Mouse (Mus musculus) Patski (cell line): ENCODE data around the gene Ptprm. TPM values are rescaled to one million over a fixed set of nuclear protein-coding genes. Genes with fewer than 3 reads are reported as not detected.
"Not testable (repeated sequence)": the region's sequence is repeated elsewhere in the genome, so short reads cannot be mapped to it uniquely, and the experiment has no call there.

Experiments used
- ATAC-seq: fragments of 100-300 bp; one replicate; pipeline ENCODE4 v1.8.0; 2021
- CTCF ChIA-PET: fragments of 350-600 bp; sonication (Branson Sonifier 250); formaldehyde crosslinking; loops from one replicate; lab custom pipeline; 2022; ENCODE audit warnings: inconsistent platforms; lab: Charles Lee
- POLR2A ChIA-PET: fragments of 350-600 bp; sonication (Branson Sonifier 250); formaldehyde crosslinking; loops from one replicate; lab custom pipeline; 2022; ENCODE audit warnings: antibody characterized with exemption, inconsistent platforms; lab: Charles Lee
- DNase-seq: peaks from one replicate; pipeline ENCODE4 v3.0.0-alpha.2; 2011; ENCODE audit warnings: low read depth, low spot score
- H3K27me3 ChIP-seq: fragments of 371-371 bp; one replicate; pipeline ENCODE4 v1.5.1; 2021
- CTCF ChIP-seq: fragments of 100-300 bp; IDR thresholded peaks from one replicate; pipeline ENCODE4 v1.5.1; 2021
- in situ Hi-C: fragments of 300-500 bp; cut with MboI; formaldehyde crosslinking; loops from 3 replicates; pipeline ENCODE4 v1.11.1; 2018; ENCODE audit warnings: low pct_unique_long_range_greater_than_20kb, mixed read lengths
- polyA plus RNA-seq: library from polyadenylated mRNA; unstranded; gene quantifications from one replicate; pipeline ENCODE4 v1.2.3, GENCODE M21; 2021

Ptprm gene
- polyA plus RNA-seq, 1 experiment from 2014 or later: 43.7 TPM

- POLR2A ChIA-PET: no interaction called here
- in situ Hi-C loops: no loop called here
These were observed 475.1 kb downstream of the Ptprm start for GRCm38 (mm10) chr17:66879151-66879550.

GRCm38 (mm10) chr17:66877582-66877981, 476.7 kb downstream of the Ptprm start:
- no peak for DNase-seq
- CTCF ChIA-PET: interaction anchor here (0.9 to 1.3 kb wide), 2 partner anchors 8 to 12 kb away, joined by 3 read pairs; no protein-coding TSS in a partner anchor

More at GRCm38 (mm10) chr17:66879151-66879550, 475.1 kb downstream of the Ptprm start:
- H3K27me3 ChIP-seq: no peaks in the 10 kb centered on the region
- TF ChIP-seq CTCF: no peak
- CTCF ChIA-PET: interaction anchor here (1.6 kb wide), 1 partner anchor 13 kb away, joined by 4 read pairs; no protein-coding TSS in a partner anchor
- no peak for ATAC-seq
- no peak for DNase-seq

GRCm38 (mm10) chr17:66874810-66875209, 479.4 kb downstream of the Ptprm start:
- no peak for TF ChIP-seq CTCF
- ATAC-seq (no peak), DNase-seq (no peak)
- in situ Hi-C loops: no loop called here
- no peaks in the 10 kb centered on the region for H3K27me3 ChIP-seq
- POLR2A ChIA-PET: no interaction called here
- CTCF ChIA-PET: no interaction called here

More at GRCm38 (mm10) chr17:66877582-66877981, 476.7 kb downstream of the Ptprm start:
- POLR2A ChIA-PET: no interaction called here
- in situ Hi-C loops: no loop called here
- no peak for TF ChIP-seq CTCF
- no peaks in the 10 kb centered on the region for H3K27me3 ChIP-seq
- ATAC-seq: no peak

DNA sequence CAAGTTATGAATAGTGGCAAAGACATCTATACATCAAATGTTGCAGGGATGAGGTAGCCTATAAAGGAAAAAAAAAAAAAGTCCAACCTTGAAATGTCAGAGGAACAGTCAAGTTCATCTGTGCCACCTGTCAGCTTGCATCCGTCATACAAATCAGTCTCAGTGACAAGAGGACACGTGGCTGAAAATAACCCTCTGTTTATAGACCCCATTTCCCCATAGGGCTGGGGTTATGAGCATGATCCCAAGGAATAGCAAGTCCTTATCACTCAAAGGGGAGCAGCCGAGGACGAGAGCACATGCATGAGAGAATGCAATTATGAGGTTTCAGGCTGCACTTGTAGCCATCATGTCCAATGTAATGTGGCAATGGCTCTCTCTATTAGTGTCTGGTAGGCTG, 482.9 kb downstream of the Ptprm start:
- CTCF ChIA-PET: no interaction called here
- DNase-seq (no peak), ATAC-seq (no peak)
- POLR2A ChIA-PET: no interaction called here
- in situ Hi-C loops: no loop called here
- no peak for TF ChIP-seq CTCF
- H3K27me3 ChIP-seq: no peaks in the 10 kb centered on the region

- in situ Hi-C loops: no loop called here
- H3K27me3 ChIP-seq: no peaks in the 10 kb centered on the region
- CTCF ChIA-PET: interaction anchor here (0.7 to 1.2 kb wide), 2 partner anchors 8 to 11 kb away, joined by 3 read pairs; no protein-coding TSS in a partner anchor
- DNase-seq: no peak
- POLR2A ChIA-PET: no interaction called here
- no peak for TF ChIP-seq CTCF
- ATAC-seq: no peak
These were observed 484.7 kb downstream of the Ptprm start for GRCm38 (mm10) chr17:66869581-66870002.

GRCm38 (mm10) chr17:66864441-66864840, 489.8 kb downstream of the Ptprm start:
- POLR2A ChIA-PET: no interaction called here
- H3K27me3 ChIP-seq: no peaks in the 10 kb centered on the region
- CTCF ChIA-PET: interaction anchor here (1.3 kb wide), 1 partner anchor 35 kb away, joined by 3 read pairs; no protein-coding TSS in a partner anchor
- in situ Hi-C loops: no loop called here
- no peak for TF ChIP-seq CTCF
- no peak for DNase-seq
- no peak for ATAC-seq

DNA sequence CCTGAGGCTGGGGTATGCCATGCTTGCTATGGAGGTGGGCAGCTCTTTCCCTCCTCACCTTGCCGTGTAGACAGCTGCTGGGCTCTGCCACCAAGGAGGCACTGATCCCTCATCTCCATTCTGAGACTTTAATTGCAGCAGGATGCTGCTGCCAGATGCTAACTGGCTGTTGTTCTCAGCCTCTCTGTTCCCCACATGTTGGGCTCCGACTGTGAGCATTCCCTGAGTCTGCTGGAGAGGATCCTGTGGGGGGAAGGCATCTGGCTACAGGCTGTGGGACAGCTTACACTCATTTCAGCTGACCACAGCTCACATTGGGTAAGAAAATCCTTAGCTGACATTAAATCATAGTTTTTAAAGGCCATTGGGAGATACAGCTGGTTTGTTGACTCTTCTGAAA, 492.7 kb downstream of the Ptprm start:
- in situ Hi-C loops: no loop called here
- POLR2A ChIA-PET: no interaction called here
- CTCF ChIA-PET: no interaction called here
- TF ChIP-seq CTCF: no peak
- DNase-seq (no peak), ATAC-seq (no peak)
- no peaks in the 10 kb centered on the region for H3K27me3 ChIP-seq

DNA sequence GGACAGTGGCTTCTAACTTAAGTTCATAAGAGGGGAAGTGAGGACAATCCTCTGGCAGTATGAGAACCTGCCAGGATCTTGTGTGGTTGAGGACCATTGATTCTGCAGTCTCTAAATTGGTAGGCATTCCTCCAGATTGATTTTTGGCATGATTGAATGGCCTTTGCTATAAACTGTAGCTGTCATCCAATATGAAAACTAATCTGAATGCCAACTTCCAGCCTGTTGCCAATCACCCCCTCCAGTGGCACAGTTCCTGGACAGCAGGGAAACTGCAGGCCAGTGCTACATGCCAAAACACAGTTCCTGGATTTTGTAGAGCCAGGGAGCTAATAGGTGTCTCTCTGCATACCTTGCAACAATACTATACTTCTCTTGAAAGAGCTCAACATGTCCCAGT, 495.5 kb downstream of the Ptprm start:
- no peak for DNase-seq
- in situ Hi-C loops: no loop called here
- CTCF ChIA-PET: no interaction called here
- ATAC-seq: no peak
- POLR2A ChIA-PET: no interaction called here
- TF ChIP-seq CTCF: no peak
- no peaks in the 10 kb centered on the region for H3K27me3 ChIP-seq

- in situ Hi-C loops: no loop called here
- CTCF ChIA-PET: no interaction called here
- ATAC-seq (no peak), DNase-seq (no peak)
- no peaks in the 10 kb centered on the region for H3K27me3 ChIP-seq
- TF ChIP-seq CTCF: no peak
- POLR2A ChIA-PET: no interaction called here
These were observed 501.8 kb downstream of the Ptprm start for GRCm38 (mm10) chr17:66852496-66852895.

- ATAC-seq, CTCF ChIA-PET, in situ Hi-C loops, POLR2A ChIA-PET, DNase-seq, H3K27me3 ChIP-seq: not testable (repeated sequence)
These were observed 507.2 kb downstream of the Ptprm start for GRCm38 (mm10) chr17:66847011-66847410.

DNA sequence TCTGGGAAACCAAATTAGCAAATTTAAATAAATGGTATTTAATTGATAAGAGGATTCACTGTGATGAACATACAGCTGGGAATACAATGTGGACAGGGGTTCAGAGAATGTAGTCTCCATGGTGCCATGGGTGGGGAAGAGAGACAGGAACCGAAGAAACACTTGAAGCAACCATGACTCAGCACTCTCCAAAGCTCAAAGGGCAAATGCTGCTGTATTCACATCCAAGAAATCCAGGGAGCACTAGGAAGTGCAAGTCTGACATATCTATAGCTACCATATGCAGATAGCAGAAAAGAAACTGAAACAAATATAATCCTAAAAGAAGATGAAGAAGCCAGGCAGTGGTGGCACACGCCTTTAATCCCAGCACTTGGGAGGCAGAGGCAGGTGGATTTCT, 531.9 kb downstream of the Ptprm start:
- ChIA-PET POLR2A (interaction anchor here (1.0 kb wide), 1 partner anchor 17 kb away, joined by 4 read pairs; no protein-coding TSS in a partner anchor), CTCF (no interaction called here)
- ATAC-seq (no peak), DNase-seq (no peak)
- no peaks in the 10 kb centered on the region for H3K27me3 ChIP-seq
- no peak for TF ChIP-seq CTCF
- in situ Hi-C loops: no loop called here

- no peak for ATAC-seq
- no peak for TF ChIP-seq CTCF
- no peak for DNase-seq
- in situ Hi-C loops: no loop called here
- no peaks in the 10 kb centered on the region for H3K27me3 ChIP-seq
- POLR2A ChIA-PET: no interaction called here
- CTCF ChIA-PET: no interaction called here
These were observed 536.9 kb downstream of the Ptprm start for GRCm38 (mm10) chr17:66817380-66817779.
